Mouse (Mus musculus) cerebellum, adult 2 months (tissue): ENCODE measurements around the gene Smim9.

Experiments
- CTCF ChIP-seq: fragments of 200-500 bp; IDR thresholded peaks from 2 replicates; pipeline ENCODE4 v1.5.1; 2011; ENCODE audit warnings: low read depth, mild to moderate bottlenecking, control low read depth, low read length, moderate library complexity, borderline replicate concordance; ENCODE audit not compliant: insufficient read depth
- POLR2A ChIP-seq: fragments of 200-500 bp; IDR thresholded peaks from 2 replicates; pipeline ENCODE4 v1.6.1; 2011; ENCODE audit warnings: low read length, control low read depth, borderline replicate concordance; ENCODE audit not compliant: insufficient read depth

- TF ChIP-seq POLR2A, result no peak
- no peak for TF ChIP-seq CTCF
These were observed 26.6 kb downstream of the Smim9 start for GRCm38 (mm10) chrX:75136938-75137337.
